Mouse (Mus musculus): Measurements from ENCODE around the gene Sipa1l1. TPM values are rescaled to one million over a fixed set of nuclear protein-coding genes. Genes with fewer than 3 reads are reported as not detected.

The Sipa1l1 gene
- polyA plus RNA-seq, 1 experiment, result 0.13 TPM

GRCm38 (mm10) chr12:82357431-82357830, 188.3 kb downstream of the Sipa1l1 start:
- TF ChIP-seq TAL1 (IDR thresholded peaks at IDR 0.05; ENCODE audit: low read length), result no peak
- no peak for TF ChIP-seq GATA1 (IDR thresholded peaks at IDR 0.05; ENCODE audit: low read length)
- no peaks in the 10 kb centered on the region for H3K36me3 ChIP-seq (ENCODE audit: control insufficient read depth)

GRCm38 (mm10) chr12:82362796-82363195, 193.7 kb downstream of the Sipa1l1 start:
- Histone ChIP-seq H3K9me3 (ENCODE audit: control insufficient read depth, low read length) (no peaks in the 10 kb centered on the region), H3K4me3 (replicated peaks) (no peak overlapping the region), H3K27me3 (ENCODE audit: control insufficient read depth) (no peaks in the 10 kb centered on the region), H3K4me1 (ENCODE audit: control insufficient read depth) (no peaks in the 10 kb centered on the region), H3K36me3 (ENCODE audit: control insufficient read depth) (no peaks in the 10 kb centered on the region)
- no peak for TF ChIP-seq GATA1 (IDR thresholded peaks at IDR 0.05; ENCODE audit: low read length)
- TF ChIP-seq TAL1 (IDR thresholded peaks at IDR 0.05; ENCODE audit: low read length), result no peak

More at GRCm38 (mm10) chr12:82357431-82357830, 188.3 kb downstream of the Sipa1l1 start:
- Histone ChIP-seq H3K9me3 (ENCODE audit: control insufficient read depth, low read length) (no peaks in the 10 kb centered on the region), H3K4me1 (ENCODE audit: control insufficient read depth) (peaks cover 4% of the 10 kb centered on the region), H3K4me3 (replicated peaks) (no peak overlapping the region), H3K27me3 (ENCODE audit: control insufficient read depth) (no peaks in the 10 kb centered on the region)

DNA sequence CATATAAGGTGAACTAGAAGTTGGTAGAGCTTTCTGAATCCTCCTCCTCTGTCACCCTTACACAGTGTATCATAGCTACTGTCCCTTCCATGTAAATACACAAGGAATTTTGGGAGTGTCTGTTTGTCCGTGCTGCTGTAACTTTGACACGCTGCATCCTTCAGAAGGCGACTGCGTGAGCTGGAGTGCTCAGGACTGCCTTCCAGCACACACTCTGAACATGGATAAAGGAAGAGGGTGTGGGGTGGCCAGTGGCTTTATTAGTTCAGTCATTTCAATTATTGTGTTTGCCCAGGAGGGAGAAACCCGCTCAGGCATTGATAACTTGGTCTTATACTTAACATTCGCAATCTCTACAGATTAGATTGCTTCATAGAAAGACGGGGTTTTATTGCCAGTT, 195.1 kb downstream of the Sipa1l1 start:
- Histone ChIP-seq H3K4me3 (replicated peaks) (no peak overlapping the region), H3K36me3 (ENCODE audit: control insufficient read depth) (no peaks in the 10 kb centered on the region), H3K27me3 (ENCODE audit: control insufficient read depth) (no peaks in the 10 kb centered on the region), H3K9me3 (ENCODE audit: control insufficient read depth, low read length) (no peaks in the 10 kb centered on the region), H3K4me1 (ENCODE audit: control insufficient read depth) (no peaks in the 10 kb centered on the region)
- TF ChIP-seq TAL1 (IDR thresholded peaks at IDR 0.05; ENCODE audit: low read length) (no peak), GATA1 (IDR thresholded peaks at IDR 0.05; ENCODE audit: low read length) (no peak)

DNA sequence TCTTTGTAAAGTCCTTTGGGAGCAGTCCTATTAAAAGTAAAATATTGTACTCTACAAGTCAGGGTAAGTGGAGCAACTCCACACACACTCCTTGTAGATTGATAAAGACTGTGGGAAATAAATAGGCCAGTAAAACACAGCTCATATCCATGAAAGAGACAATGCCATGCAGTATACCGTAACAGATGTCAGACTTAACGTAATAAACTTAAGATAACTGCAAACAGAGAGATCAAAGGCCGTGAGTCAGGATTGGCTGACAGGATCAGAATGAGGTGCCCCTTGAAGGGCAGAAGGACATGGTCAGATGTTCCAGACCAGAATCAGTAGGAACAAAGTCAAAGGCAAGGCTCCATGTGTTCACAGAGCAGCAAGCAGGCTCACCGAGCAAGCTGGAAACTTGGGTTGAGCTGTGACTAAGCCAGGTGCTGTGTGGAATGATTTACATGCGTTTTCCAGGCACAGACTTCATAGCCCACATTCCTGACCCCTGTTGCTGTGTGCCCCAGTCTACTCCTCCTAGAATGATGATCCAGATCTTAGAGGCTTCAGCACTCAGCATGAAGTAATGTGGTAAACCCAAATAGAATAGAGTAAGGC, 196.3 kb downstream of the Sipa1l1 start:
- TF ChIP-seq TAL1 (IDR thresholded peaks at IDR 0.05; ENCODE audit: low read length), result no peak
- no peak for TF ChIP-seq GATA1 (IDR thresholded peaks at IDR 0.05; ENCODE audit: low read length)
- Histone ChIP-seq H3K4me1 (ENCODE audit: control insufficient read depth) (no peaks in the 10 kb centered on the region), H3K9me3 (ENCODE audit: control insufficient read depth, low read length) (no peaks in the 10 kb centered on the region), H3K27me3 (ENCODE audit: control insufficient read depth) (no peaks in the 10 kb centered on the region), H3K4me3 (replicated peaks) (no peak overlapping the region), H3K36me3 (ENCODE audit: control insufficient read depth) (no peaks in the 10 kb centered on the region)

- TF ChIP-seq TAL1 (IDR thresholded peaks at IDR 0.05; ENCODE audit: low read length) (no peak), GATA1 (IDR thresholded peaks at IDR 0.05; ENCODE audit: low read length) (no peak)
- no peaks in the 10 kb centered on the region for H3K27me3 ChIP-seq (ENCODE audit: control insufficient read depth)
- no peaks in the 10 kb centered on the region for H3K36me3 ChIP-seq (ENCODE audit: control insufficient read depth)
- H3K4me3 ChIP-seq (replicated peaks), result no peak overlapping the region
- no peaks in the 10 kb centered on the region for H3K4me1 ChIP-seq (ENCODE audit: control insufficient read depth)
- H3K9me3 ChIP-seq (ENCODE audit: control insufficient read depth, low read length), result no peaks in the 10 kb centered on the region
These were observed 197.6 kb downstream of the Sipa1l1 start for GRCm38 (mm10) chr12:82366754-82367153.

DNA sequence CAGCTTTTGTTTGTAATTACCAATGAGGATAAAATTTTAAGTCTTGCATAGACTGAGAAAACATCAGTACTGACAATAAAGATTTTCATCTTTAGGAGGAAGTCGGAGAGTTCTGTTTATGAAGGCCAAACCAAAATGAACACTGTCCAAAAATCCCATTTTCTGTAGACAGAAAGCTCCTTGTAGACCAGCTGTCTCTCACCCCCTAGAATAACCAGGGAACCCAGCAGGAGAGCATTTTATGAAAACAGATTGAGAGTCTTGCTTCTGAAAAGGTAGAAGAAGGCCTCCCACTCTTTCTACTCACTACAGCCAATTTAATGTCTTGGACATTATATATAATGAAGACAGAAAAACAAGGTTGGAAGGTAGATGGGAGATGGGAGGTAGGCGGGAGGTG, 198.2 kb downstream of the Sipa1l1 start:
- H3K4me3 ChIP-seq (replicated peaks), result no peak overlapping the region
- TF ChIP-seq GATA1 (IDR thresholded peaks at IDR 0.05; ENCODE audit: low read length) (no peak), TAL1 (IDR thresholded peaks at IDR 0.05; ENCODE audit: low read length) (no peak)
- H3K9me3 ChIP-seq (ENCODE audit: control insufficient read depth, low read length), result no peaks in the 10 kb centered on the region
- H3K36me3 ChIP-seq (ENCODE audit: control insufficient read depth), result no peaks in the 10 kb centered on the region
- no peaks in the 10 kb centered on the region for H3K27me3 ChIP-seq (ENCODE audit: control insufficient read depth)
- no peaks in the 10 kb centered on the region for H3K4me1 ChIP-seq (ENCODE audit: control insufficient read depth)

DNA sequence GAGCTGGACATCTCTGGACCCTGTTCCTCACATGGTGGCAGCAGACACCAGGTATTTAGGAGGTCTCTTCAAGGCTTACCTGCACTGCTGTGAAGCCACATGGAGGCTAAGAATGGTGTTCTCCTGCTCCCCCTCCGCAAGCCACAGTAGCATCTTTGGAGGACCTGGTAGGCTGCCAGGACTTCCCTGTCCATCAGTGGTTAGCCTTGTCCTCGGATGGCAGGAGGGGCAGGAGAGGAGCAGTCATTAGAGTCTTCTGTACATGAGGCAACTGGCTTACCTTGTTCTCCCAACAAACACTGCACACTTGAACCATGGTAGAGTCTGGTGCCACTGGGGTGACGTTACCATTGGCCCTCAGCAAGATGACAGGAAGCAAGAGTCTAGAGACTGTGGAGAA, 198.9 kb downstream of the Sipa1l1 start:
- H3K27me3 ChIP-seq (ENCODE audit: control insufficient read depth), result no peaks in the 10 kb centered on the region
- no peak for TF ChIP-seq GATA1 (IDR thresholded peaks at IDR 0.05; ENCODE audit: low read length)
- no peak for TF ChIP-seq TAL1 (IDR thresholded peaks at IDR 0.05; ENCODE audit: low read length)
- no peaks in the 10 kb centered on the region for H3K36me3 ChIP-seq (ENCODE audit: control insufficient read depth)
- H3K4me3 ChIP-seq (replicated peaks), result no peak overlapping the region
- no peaks in the 10 kb centered on the region for H3K4me1 ChIP-seq (ENCODE audit: control insufficient read depth)
- no peaks in the 10 kb centered on the region for H3K9me3 ChIP-seq (ENCODE audit: control insufficient read depth, low read length)

DNA sequence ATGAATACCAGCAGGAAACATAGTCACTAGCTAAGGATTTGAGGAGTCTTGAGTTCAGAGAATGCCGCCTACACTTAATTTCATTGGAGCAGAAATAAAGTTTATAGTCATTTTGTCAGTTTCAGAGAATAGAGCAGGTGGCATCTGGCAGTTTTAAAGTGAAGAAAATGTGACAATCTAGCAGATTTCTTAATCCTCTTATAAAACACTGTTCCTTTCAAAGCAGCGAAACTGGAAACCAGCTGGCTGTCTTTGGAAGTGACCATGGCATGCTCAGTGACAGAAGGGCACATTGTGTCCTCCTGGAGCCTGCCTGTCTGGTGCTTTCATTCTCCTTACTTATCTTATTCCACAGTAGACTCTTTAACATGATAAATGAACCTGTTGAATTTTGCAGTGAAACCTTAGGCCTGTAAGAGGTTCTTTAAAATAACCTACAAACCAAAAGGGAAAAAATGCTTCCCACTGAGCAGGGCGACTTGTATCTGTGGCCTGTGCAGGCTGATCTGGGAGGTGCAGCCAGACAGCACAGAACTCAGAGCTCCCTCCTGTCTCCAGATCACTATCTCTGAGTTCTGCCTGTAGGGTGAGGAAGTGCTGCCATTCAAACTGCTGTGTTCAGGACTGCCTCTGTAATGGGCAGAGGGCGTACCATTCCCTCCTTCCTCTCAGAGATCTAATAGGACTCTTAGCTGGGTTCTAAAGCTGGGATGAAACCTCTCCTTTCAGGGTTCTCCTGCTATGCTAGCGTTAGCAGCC, 200.5 kb downstream of the Sipa1l1 start:
- no peaks in the 10 kb centered on the region for H3K4me1 ChIP-seq (ENCODE audit: control insufficient read depth)
- no peaks in the 10 kb centered on the region for H3K36me3 ChIP-seq (ENCODE audit: control insufficient read depth)
- H3K9me3 ChIP-seq (ENCODE audit: control insufficient read depth, low read length), result no peaks in the 10 kb centered on the region
- H3K4me3 ChIP-seq (replicated peaks), result no peak overlapping the region
- TF ChIP-seq GATA1 (IDR thresholded peaks at IDR 0.05; ENCODE audit: low read length), result no peak
- TF ChIP-seq TAL1 (IDR thresholded peaks at IDR 0.05; ENCODE audit: low read length), result no peak
- H3K27me3 ChIP-seq (ENCODE audit: control insufficient read depth), result no peaks in the 10 kb centered on the region

DNA sequence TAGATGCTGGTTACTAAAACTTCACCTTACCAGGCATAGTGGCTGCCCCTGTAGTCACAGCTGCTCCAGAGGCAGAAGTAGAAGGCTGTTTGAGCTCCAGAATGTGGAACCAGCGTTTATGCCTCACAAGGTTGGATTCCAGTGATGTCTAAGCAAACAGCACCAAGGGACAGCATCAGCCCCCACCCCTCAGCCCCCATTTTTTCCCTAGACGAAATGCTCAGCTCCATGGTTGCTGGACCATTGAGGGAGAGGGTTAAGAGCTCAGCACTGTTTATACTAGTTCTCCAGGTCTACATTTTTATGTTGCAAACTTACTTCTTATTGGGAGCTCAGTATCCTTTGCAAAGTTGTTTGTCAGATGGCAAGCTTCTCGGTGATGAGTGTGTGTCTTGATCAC, 202.1 kb downstream of the Sipa1l1 start:
- Histone ChIP-seq H3K36me3 (ENCODE audit: control insufficient read depth) (no peaks in the 10 kb centered on the region), H3K4me3 (replicated peaks) (no peak overlapping the region), H3K27me3 (ENCODE audit: control insufficient read depth) (no peaks in the 10 kb centered on the region), H3K4me1 (ENCODE audit: control insufficient read depth) (no peaks in the 10 kb centered on the region), H3K9me3 (ENCODE audit: control insufficient read depth, low read length) (no peaks in the 10 kb centered on the region)
- TF ChIP-seq GATA1 (IDR thresholded peaks at IDR 0.05; ENCODE audit: low read length), result no peak
- TF ChIP-seq TAL1 (IDR thresholded peaks at IDR 0.05; ENCODE audit: low read length), result no peak

All from erythroblast, embryonic 14.5 days (primary cell).